In genomic region chr11:18929779-18930728, GRCm38 (mm10) we compare ENCODE assay signal across 12 mouse cellular contexts.
A peak's percentile ranks its signal among the peaks of the same experiment; 100 is the strongest.
DNase-seq lines count a peak whose midpoint lies in the region; ATAC-seq and TF ChIP-seq lines count a peak whose summit lies in the region.
"Had no signal": no experiment of that assay in that cellular context is flagged by ENCODE, and none has a peak within 500 bp of the region (broad histone marks: within the 10 kb centered on the region; RNA-seq: fewer than 3 reads in every experiment).

No protein-coding gene starts in this region.

- intact Hi-C loops in left cerebral cortex, postnatal 14 days (cut with DNase I) = no loop called here

- peaks cover 1% of the 10 kb centered on the region; the same call in 1 of the 2 replicates for H3K4me1 ChIP-seq in liver, adult 2 months (ENCODE audit: control insufficient read depth, insufficient read depth, low read length)
- H3K4me1 ChIP-seq in liver, embryonic 12.5 days = peaks cover 23% of the 10 kb centered on the region
- H3K4me1 ChIP-seq in forebrain, embryonic 16.5 days (replicated peaks; ENCODE audit: control insufficient read depth, insufficient read depth, low read length) = peaks cover 20% of the 10 kb centered on the region
- peaks cover 15% of the 10 kb centered on the region for H3K4me1 ChIP-seq in limb, embryonic 13.5 days
- peaks cover 21% of the 10 kb centered on the region for H3K4me1 ChIP-seq in stomach, embryonic 15.5 days

- TF ChIP-seq POLR2A in liver, adult 2 months (IDR thresholded peaks at IDR 0.05; ENCODE audit: extremely low read depth, insufficient read depth, low read length) = no peak

- no peaks in the 10 kb centered on the region for H3K9me3 ChIP-seq in liver, embryonic 12.5 days (replicated peaks)
- no peaks in the 10 kb centered on the region for H3K9me3 ChIP-seq in forebrain, embryonic 16.5 days (ENCODE audit: control insufficient read depth, low read length)
- no peaks in the 10 kb centered on the region for H3K9me3 ChIP-seq in limb, embryonic 13.5 days
- no peaks in the 10 kb centered on the region for H3K9me3 ChIP-seq in stomach, embryonic 15.5 days

- no peaks in the 10 kb centered on the region for H3K36me3 ChIP-seq in liver, adult 2 months (ENCODE audit: control insufficient read depth, insufficient read depth, low read length)
- no peaks in the 10 kb centered on the region for H3K36me3 ChIP-seq in liver, embryonic 12.5 days
- H3K36me3 ChIP-seq in forebrain, embryonic 16.5 days (ENCODE audit: control insufficient read depth, insufficient read depth) = no peaks in the 10 kb centered on the region
- no peaks in the 10 kb centered on the region for H3K36me3 ChIP-seq in limb, embryonic 13.5 days
- H3K36me3 ChIP-seq in stomach, embryonic 15.5 days = peaks cover 5% of the 10 kb centered on the region; the same call in 1 of the 2 replicates

- WGBS in liver, adult 2 months = 61% methylated on average over 17 of the region's 17 CpGs
- WGBS in liver, embryonic 12.5 days (ENCODE audit: insufficient replicate concordance) = 82% methylated on average over 17 of the region's 17 CpGs
- 26% methylated on average over 17 of the region's 17 CpGs for WGBS in forebrain, embryonic 16.5 days
- 24% methylated on average over 17 of the region's 17 CpGs for whole genome bisulfite sequencing in limb, embryonic 13.5 days
- 49% methylated on average over 17 of the region's 17 CpGs for WGBS in stomach, embryonic 15.5 days

- H3K9ac ChIP-seq in liver, adult 2 months (ENCODE audit: low read depth, low read length) = no peak overlapping the region
- no peak overlapping the region for H3K9ac ChIP-seq in liver, embryonic 12.5 days
- no peak overlapping the region; the same call in 1 of the 2 replicates for H3K9ac ChIP-seq in forebrain, embryonic 16.5 days (replicated peaks; ENCODE audit: low read depth, low read length)
- H3K9ac ChIP-seq in limb, embryonic 13.5 days = no peak overlapping the region
- H3K9ac ChIP-seq in stomach, embryonic 15.5 days = no peak overlapping the region

- peak; percentile 61 for DNase-seq in liver, adult 2 months (ENCODE audit: extremely low read depth, low read depth, low spot score)
- no peak for DNase-seq in urinary bladder, adult 18-20 months (ENCODE audit: low spot score in 2 of 2)
- DNase-seq in left cerebral cortex, postnatal 14 days (ENCODE audit: low spot score in 2 of 2) = no peak
- DNase-seq: heart, adult 2 months; right cerebral cortex, postnatal 14 days had no signal

- TF ChIP-seq CTCF in liver, adult 2 months (IDR thresholded peaks at IDR 0.05; ENCODE audit: low read depth, low read length) = no peak

- no peaks in the 10 kb centered on the region for H3K79me2 ChIP-seq in liver, adult 2 months (ENCODE audit: control insufficient read depth, insufficient read depth, low read length)

- no peak for ATAC-seq in liver, embryonic 12.5 days
- peak; percentile 59; the same call in 1 of the 2 replicates for ATAC-seq in forebrain, embryonic 16.5 days
- no peak for ATAC-seq in limb, embryonic 13.5 days (ENCODE audit: low FRiP score, low read depth)
- ATAC-seq in stomach, embryonic 15.5 days (ENCODE audit: insufficient read depth, low FRiP score, low read depth) = no peak
- ATAC-seq: lung, postnatal 0 days; Patski had no signal

- no peak overlapping the region for H3K27ac ChIP-seq in liver, adult 2 months (replicated peaks; ENCODE audit: insufficient read depth, low read depth, low read length)
- H3K27ac ChIP-seq in liver, embryonic 12.5 days = no peak overlapping the region
- peak overlapping the region; percentile 3 for H3K27ac ChIP-seq in forebrain, embryonic 16.5 days (ENCODE audit: low read length)
- no peak overlapping the region for H3K27ac ChIP-seq in limb, embryonic 13.5 days
- peak overlapping the region; percentile 38; the same call in 1 of the 2 replicates for H3K27ac ChIP-seq in stomach, embryonic 15.5 days
- H3K27ac ChIP-seq: heart, adult 2 months had no signal

- no peaks in the 10 kb centered on the region for H3K27me3 ChIP-seq in liver, adult 2 months (ENCODE audit: control insufficient read depth, insufficient read depth, low read length)
- no peaks in the 10 kb centered on the region for H3K27me3 ChIP-seq in liver, embryonic 12.5 days (replicated peaks)
- H3K27me3 ChIP-seq in forebrain, embryonic 16.5 days (replicated peaks; ENCODE audit: control insufficient read depth, insufficient read depth, low read length) = no peaks in the 10 kb centered on the region
- peaks cover 86% of the 10 kb centered on the region for H3K27me3 ChIP-seq in limb, embryonic 13.5 days
- no peaks in the 10 kb centered on the region for H3K27me3 ChIP-seq in stomach, embryonic 15.5 days (replicated peaks)
- H3K27me3 ChIP-seq: Patski had no signal

- H3K4me3 ChIP-seq in liver, adult 2 months (ENCODE audit: insufficient read depth, low read depth, low read length) = no peak overlapping the region
- H3K4me3 ChIP-seq in liver, embryonic 12.5 days = no peak overlapping the region
- no peak overlapping the region; the same call in 1 of the 2 replicates for H3K4me3 ChIP-seq in forebrain, embryonic 16.5 days (replicated peaks; ENCODE audit: low read length)
- no peak overlapping the region for H3K4me3 ChIP-seq in limb, embryonic 13.5 days
- H3K4me3 ChIP-seq in stomach, embryonic 15.5 days (replicated peaks) = no peak overlapping the region
- H3K4me3 ChIP-seq: heart, adult 2 months; myocyte had no signal

- H3K4me2 ChIP-seq in liver, embryonic 12.5 days = no peak overlapping the region
- H3K4me2 ChIP-seq in forebrain, embryonic 16.5 days (ENCODE audit: low read length) = peak overlapping the region; percentile 16
- H3K4me2 ChIP-seq in limb, embryonic 13.5 days (replicated peaks) = peak overlapping the region; percentile 7
- no peak overlapping the region for H3K4me2 ChIP-seq in stomach, embryonic 15.5 days

Comparison
In these comparisons a context has a peak if more than half of its experiments do, and no peak if none do; other contexts are left out.
1. H3K27ac ChIP-seq: peak in forebrain, embryonic 16.5 days (single experiment) and stomach, embryonic 15.5 days (single experiment); none in liver, adult 2 months (single experiment), liver, embryonic 12.5 days (single experiment) and limb, embryonic 13.5 days (single experiment).
2. H3K4me2 ChIP-seq: peak in forebrain, embryonic 16.5 days (single experiment) and limb, embryonic 13.5 days (single experiment); none in liver, embryonic 12.5 days (single experiment) and stomach, embryonic 15.5 days (single experiment).